26 mouse cellular contexts compared by ENCODE assay signal in the genomic region with DNA sequence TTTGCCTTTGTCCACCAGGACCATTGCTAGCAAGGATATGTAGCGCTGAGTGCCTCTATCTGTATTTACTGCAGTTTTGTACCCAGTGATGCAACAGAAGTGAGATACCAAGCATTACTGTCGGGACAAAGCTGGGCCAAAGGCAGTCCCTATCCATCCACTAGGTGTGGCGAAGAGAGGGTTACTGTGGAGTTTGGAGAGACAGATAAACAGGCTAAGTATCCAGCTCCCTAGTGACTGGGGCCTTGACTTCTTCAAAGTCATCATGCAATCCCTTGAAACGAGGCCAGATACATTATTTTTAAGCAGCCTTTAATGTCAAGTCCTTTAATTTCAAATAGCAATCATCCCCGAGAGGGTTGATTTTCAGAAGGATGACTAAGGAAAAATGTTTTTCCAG. TPM values are rescaled to one million over a fixed set of nuclear protein-coding genes. Genes with fewer than 3 reads are reported as not detected.
DNase-seq lines count a peak whose midpoint lies in the region; ATAC-seq lines count a peak whose summit lies in the region.
"Had no signal": no experiment of that assay in that cellular context is flagged by ENCODE, and none has a peak within 500 bp of the region (broad histone marks: within the 10 kb centered on the region; RNA-seq: fewer than 3 reads in every experiment).

No protein-coding gene starts in this region.

- no peak overlapping the region for H3K4me2 ChIP-seq in heart, embryonic 14.5 days (ENCODE audit: low read length)
- H3K4me2 ChIP-seq in heart, embryonic 11.5 days: no peak overlapping the region
- H3K4me2 ChIP-seq: embryonic facial prominence, embryonic 13.5 days; forebrain, embryonic 12.5 days; forebrain, embryonic 15.5 days; hindbrain, embryonic 14.5 days had no signal

- no peaks in the 10 kb centered on the region for H3K4me1 ChIP-seq in heart, embryonic 14.5 days (ENCODE audit: control insufficient read depth in 2 of 2, insufficient read depth in 2 of 2, low read length in 2 of 2)
- no peaks in the 10 kb centered on the region for H3K4me1 ChIP-seq in heart, embryonic 11.5 days (ENCODE audit: control insufficient read depth, insufficient read depth, low read length)
- H3K4me1 ChIP-seq: embryonic facial prominence, embryonic 10.5 days; embryonic facial prominence, embryonic 13.5 days; forebrain, embryonic 12.5 days; forebrain, embryonic 15.5 days; heart, embryonic 10.5 days; hindbrain, embryonic 10.5 days had no signal

- H3K9ac ChIP-seq in heart, embryonic 14.5 days (ENCODE audit: low read length): no peak overlapping the region
- no peak overlapping the region for H3K9ac ChIP-seq in heart, embryonic 11.5 days (ENCODE audit: low read depth, low read length)
- H3K9ac ChIP-seq: embryonic facial prominence, embryonic 13.5 days; forebrain, embryonic 12.5 days; forebrain, embryonic 15.5 days; hindbrain, embryonic 14.5 days had no signal

- H3K9me3 ChIP-seq in heart, embryonic 14.5 days (ENCODE audit: control insufficient read depth, low read length): peaks cover 11% of the 10 kb centered on the region; the same call in 1 of the 2 replicates
- H3K9me3 ChIP-seq in heart, embryonic 11.5 days (replicated peaks; ENCODE audit: control insufficient read depth, low read length): peaks cover 4% of the 10 kb centered on the region
- H3K9me3 ChIP-seq: forebrain, embryonic 12.5 days; forebrain, embryonic 15.5 days; heart, embryonic 10.5 days; hindbrain, embryonic 10.5 days had no signal

- no peaks in the 10 kb centered on the region for H3K27me3 ChIP-seq in heart, embryonic 14.5 days (ENCODE audit: control insufficient read depth, insufficient read depth, low read length)
- H3K27me3 ChIP-seq in heart, embryonic 11.5 days (ENCODE audit: control insufficient read depth, insufficient read depth, low read length): no peaks in the 10 kb centered on the region
- H3K27me3 ChIP-seq: embryonic facial prominence, embryonic 13.5 days; forebrain, embryonic 12.5 days; forebrain, embryonic 15.5 days had no signal

- peak; percentile 17 for DNase-seq in adrenal gland, adult 8-10 months
- no peak for DNase-seq in adrenal gland, postnatal 25 days
- DNase-seq in adrenal gland, postnatal 14 days: peak; percentile 13
- DNase-seq in skeletal muscle tissue, adult 2 months (ENCODE audit: low read depth, low spot score): peak; percentile 1
- no peak for DNase-seq in lung, postnatal 36 days
- DNase-seq: cerebellum, adult 11 months; cerebellum, adult 2 months; cerebellum, postnatal 36 days; embryo, embryonic 11 days; gastrocnemius, postnatal 25 days; heart, adult 18-20 months; kidney, adult 2 months had no signal

- WGBS in heart, embryonic 14.5 days: 76% methylated on average over 5 of the region's 5 CpGs
- WGBS in heart, embryonic 11.5 days (ENCODE audit: insufficient replicate concordance): 70% methylated on average over 5 of the region's 5 CpGs

- ATAC-seq in heart, embryonic 14.5 days (ENCODE audit: insufficient number of reproducible peaks, insufficient read depth, low FRiP score, low read depth): no peak
- ATAC-seq in heart, embryonic 11.5 days (replicated peaks; ENCODE audit: insufficient number of reproducible peaks, low FRiP score, low TSS enrichment): no peak
- ATAC-seq: CD4-positive, CD25-positive, alpha-beta regulatory T cell, adult 4 months; forebrain, embryonic 15.5 days; hindbrain, postnatal 0 days; inflammation-experienced regulatory T-cells, adult 6 months; intestine, postnatal 0 days had no signal

- H3K36me3 ChIP-seq in heart, embryonic 14.5 days (ENCODE audit: control insufficient read depth, insufficient read depth, low read length): no peaks in the 10 kb centered on the region
- H3K36me3 ChIP-seq in heart, embryonic 11.5 days (ENCODE audit: control insufficient read depth, insufficient read depth, low read length): no peaks in the 10 kb centered on the region
- H3K36me3 ChIP-seq: embryonic facial prominence, embryonic 10.5 days; embryonic facial prominence, embryonic 13.5 days; forebrain, embryonic 12.5 days; forebrain, embryonic 15.5 days; heart, embryonic 10.5 days; hindbrain, embryonic 10.5 days had no signal

- no peak overlapping the region for H3K4me3 ChIP-seq in heart, embryonic 14.5 days (ENCODE audit: control insufficient read depth in 1 of 2, insufficient read depth in 1 of 2, low read depth in 1 of 2, low read length in 2 of 2)
- no peak overlapping the region for H3K4me3 ChIP-seq in heart, embryonic 11.5 days (ENCODE audit: low read depth, low read length)
- H3K4me3 ChIP-seq: embryonic facial prominence, embryonic 10.5 days; embryonic facial prominence, embryonic 13.5 days; erythroblast, embryonic 14.5 days; forebrain, embryonic 12.5 days; forebrain, embryonic 15.5 days; heart, embryonic 10.5 days; hindbrain, embryonic 10.5 days had no signal

- H3K27ac ChIP-seq in heart, embryonic 14.5 days (replicated peaks in 1 of 2; ENCODE audit: control insufficient read depth in 1 of 2, insufficient read depth in 1 of 2, low read depth in 2 of 2, low read length in 2 of 2): peak overlapping the region; percentile 2 to 57; a peak in 3 of 4 replicates
- no peak overlapping the region for H3K27ac ChIP-seq in heart, embryonic 11.5 days (ENCODE audit: low read depth, low read length)
- H3K27ac ChIP-seq: embryonic facial prominence, embryonic 10.5 days; embryonic facial prominence, embryonic 13.5 days; forebrain, embryonic 12.5 days; forebrain, embryonic 15.5 days; heart, embryonic 10.5 days; hindbrain, embryonic 10.5 days; hindbrain, embryonic 14.5 days; hindbrain, postnatal 0 days had no signal

RNA-seq across cellular contexts. Expression of a gene that starts 47.0 kb away (rescaled TPM):
- 10 to 100 TPM; 56.8 to 59.1 (median 57.7) TPM for total RNA-seq in adrenal gland, adult 8-10 months (2022)
- total RNA-seq in adrenal gland, postnatal 25 days (2021): 60.6 and 66.3 TPM in 2 replicates
- polyA plus RNA-seq in heart, embryonic 14.5 days (2014; fragmentation: Nextera tagmentation; extraction: Ambion mirVana): 32.2 and 32.3 TPM in 2 replicates
- polyA plus RNA-seq in heart, embryonic 11.5 days (2014; fragmentation: Nextera tagmentation; extraction: Ambion mirVana): 29.5 and 31.4 TPM in 2 replicates
- 52.5 and 58.7 TPM in 2 replicates for total RNA-seq in adrenal gland, postnatal 14 days (2021)

Comparison
In these comparisons a context has a peak if more than half of its experiments do, and no peak if none do; other contexts are left out.
1. DNase-seq: peak in adrenal gland, adult 8-10 months (single experiment), adrenal gland, postnatal 14 days (single experiment) and skeletal muscle tissue, adult 2 months (single experiment); none in adrenal gland, postnatal 25 days (single experiment) and lung, postnatal 36 days (single experiment).